Mouse (Mus musculus) induced T-regulatory cell, adult 2 months (primary cell): Measurements from ENCODE around the gene Ptpn1.

Source experiments
- DNase-seq: peaks from one replicate; pipeline ENCODE4 v3.0.0-alpha.2; 2012; ENCODE audit warnings: low read depth

Gene Ptpn1

DNA sequence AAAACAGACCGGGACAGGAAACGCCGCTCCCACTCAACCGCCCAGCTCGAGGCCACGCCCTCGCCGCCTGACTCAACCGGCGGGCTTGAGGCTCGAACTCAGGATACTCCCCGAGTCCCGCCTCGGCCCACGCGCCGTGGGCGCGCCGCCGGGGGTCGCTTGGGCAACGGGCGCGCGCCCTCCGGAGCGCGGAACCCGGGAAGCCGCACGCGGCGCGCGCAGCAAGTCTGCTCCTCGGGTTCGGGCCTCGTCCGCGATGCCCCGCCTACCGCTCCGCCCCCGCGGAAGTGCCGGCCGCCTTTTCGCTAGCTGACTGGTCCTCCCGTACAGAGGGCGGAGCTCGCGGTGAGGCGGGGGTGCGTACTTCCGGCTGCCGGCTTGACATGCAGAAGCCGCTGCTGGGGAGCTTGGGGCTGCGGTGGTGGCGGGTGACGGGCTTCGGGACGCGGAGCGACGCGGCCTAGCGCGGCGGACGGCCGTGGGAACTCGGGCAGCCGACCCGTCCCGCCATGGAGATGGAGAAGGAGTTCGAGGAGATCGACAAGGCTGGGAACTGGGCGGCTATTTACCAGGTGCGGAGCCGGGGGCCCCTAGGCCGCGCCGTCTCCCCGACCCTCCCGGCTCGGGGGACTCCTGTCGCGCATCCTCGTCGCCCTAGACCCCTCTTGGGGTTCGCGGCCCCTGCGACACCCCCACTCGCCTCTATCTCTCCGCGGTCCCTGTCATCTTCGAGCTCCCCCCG lies at the start of gene Ptpn1:
Gene Ptpn1 (plus strand): TSS at position 73 of the 742 bp plus-strand sequence.
- peak; percentile 97 for DNase-seq

DNA sequence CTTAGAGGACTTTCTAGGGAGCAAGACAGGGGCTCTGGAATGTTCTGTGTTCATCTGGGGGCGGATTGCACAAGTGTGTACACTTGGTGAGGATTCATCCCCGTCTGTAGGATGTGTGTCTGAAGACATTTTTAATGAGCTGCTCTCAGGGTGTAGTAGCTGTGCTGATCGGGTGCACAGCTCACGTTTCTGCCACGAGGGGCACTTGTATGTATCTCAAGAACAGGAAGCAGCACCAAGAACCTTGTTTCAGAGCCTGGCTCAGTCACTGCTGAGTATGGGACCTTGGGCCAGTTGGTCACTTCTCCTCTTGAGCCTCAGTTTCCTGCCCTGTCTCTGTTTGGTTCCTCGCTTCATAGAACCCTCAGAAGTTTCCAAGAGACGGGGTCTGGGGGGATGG lies 45.4 kb upstream of the Ptpn1 start:
- DNase-seq, result peak; percentile 42

DNA sequence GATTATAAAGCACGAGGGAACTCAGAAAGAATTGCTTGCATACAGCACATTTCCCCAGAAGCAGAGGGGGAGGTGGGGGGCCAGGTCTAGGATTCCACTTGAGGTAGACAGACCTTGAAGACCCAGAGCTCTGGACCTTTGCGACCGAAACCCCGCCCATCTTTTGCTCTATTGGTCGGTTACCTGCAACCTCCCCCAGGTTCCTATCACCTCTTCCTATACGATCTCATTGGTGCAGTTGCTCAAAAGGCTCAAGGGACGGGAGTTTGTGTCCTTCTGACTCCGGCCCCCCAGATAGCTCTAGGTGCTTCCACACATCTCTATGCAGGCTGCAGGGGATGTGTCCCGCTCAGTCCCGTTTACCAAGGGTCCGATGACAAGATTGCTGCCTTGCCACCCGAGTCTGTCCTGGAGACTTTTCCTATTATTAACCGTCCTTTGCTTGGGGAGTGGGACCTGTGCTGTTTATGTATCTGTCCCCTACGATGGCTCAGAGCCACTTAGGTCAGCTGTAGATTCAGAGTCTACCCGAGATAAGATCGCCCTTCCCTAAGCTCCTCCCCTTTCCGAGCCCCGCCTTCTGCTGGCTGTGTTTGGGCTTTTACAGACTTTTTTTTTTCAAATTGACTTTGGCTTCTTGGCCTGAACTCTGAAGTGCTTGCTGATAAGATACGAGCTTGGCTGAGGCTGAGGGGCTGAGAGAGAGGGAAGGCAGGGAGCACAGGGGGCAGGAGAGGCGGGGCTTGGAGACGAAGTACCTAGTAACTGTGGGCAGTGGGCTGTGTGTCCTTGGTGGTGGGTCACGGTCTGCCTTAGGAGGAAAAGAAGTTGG lies 44.1 kb upstream of the Ptpn1 start:
- peak; percentile 83 for DNase-seq

DNA sequence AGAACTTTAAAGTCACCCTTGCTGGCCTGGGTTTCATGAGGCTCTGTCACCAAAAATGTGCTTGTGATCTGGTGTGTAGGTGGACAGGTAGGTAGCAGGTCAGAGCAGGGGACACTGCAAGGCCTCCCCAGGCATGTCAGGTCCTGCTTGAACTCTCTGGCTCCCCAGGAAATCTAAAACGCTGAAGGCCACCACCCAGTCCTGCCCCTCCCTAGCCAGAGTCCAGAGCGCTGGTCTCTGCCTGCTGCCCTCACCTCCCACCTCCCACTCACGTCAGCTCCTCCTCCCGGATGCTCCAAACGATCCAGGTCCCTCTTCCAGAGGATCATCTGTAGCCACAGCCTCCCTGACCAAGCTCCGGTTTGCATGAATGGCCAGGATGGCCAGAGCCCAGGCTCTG lies 43.0 kb upstream of the Ptpn1 start:
- no peak for DNase-seq

DNA sequence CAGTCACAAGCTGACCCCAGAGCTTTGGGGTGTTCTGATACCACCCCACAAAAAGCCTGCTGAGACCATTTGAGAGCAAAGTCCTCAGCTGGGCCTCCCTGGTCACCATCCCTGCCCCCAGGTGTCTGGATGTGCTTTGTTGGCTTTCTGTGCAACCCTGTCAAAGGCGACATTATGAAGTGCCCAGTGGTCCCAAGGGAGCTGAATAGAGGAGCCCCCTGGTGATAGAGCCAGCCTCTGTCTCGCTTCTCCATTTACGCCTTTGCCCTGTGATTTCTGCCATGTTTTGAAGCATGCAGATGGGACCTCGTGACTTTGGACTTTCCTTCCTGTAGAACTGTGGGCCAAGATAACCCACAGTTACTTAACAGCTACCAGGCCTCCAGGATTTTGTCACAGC lies 42.0 kb upstream of the Ptpn1 start:
- DNase-seq, result no peak

DNA sequence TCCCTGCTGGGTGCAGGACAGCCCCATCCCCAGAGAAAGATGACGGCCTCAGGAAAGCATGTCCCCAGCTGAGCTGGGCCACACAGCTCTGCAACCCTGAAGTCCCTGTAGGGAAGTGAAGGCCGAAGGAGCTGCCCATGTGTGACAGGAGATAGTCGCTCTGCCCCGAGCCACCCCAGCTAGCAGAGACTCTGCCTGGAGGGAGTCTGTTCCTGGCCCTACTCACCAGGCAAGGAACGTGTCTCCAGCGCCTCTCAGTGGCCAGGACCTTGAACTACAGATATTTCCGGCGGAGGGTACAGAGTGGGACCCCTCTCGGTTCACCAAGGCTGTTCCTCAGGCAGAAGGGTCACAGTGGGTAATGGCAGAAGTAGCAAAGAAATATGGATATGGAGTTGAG lies 39.9 kb upstream of the Ptpn1 start:
- DNase-seq, result peak; percentile 82

DNA sequence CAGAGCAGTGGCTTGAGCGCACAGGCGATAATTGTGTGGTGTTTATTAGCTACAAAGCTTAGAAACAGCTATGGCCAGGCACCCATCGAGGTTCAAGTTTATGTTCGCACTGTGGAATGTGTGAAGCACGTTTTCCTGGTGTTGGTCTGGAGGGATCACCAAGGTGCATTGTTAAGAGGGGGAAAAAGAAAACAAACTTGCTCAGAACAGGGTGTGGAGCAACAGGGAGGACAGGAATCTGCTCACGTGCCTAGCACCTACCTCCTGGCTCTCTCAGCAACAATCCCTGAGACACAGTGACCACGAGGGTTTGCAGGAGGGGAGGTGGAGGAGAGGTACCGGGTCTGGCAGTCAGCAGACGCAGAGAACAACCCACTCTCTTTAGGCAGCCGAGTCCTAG lies 38.2 kb upstream of the Ptpn1 start:
- DNase-seq, result no peak

DNA sequence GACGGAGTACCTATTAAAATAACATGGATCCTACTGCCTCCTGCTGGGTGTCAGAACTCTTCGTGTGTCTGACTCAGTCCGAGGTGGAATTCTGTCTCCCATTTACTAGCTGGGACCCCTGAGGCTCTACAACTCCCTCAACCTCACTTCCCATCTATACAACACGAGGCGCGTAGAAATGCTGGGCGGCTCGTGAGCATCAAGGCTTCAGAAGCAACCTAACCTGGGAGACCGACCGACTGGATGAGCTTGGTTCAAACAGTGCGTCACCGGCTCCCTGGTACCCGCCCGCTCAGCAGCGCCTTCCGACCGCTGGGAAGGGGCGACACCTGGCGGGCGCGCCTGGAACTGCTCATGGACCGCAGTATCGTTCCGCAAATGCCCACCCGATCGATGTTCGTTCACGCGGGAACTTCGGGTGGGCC lies 36.9 kb upstream of the Ptpn1 start:
- DNase-seq, result peak; percentile 90

DNA sequence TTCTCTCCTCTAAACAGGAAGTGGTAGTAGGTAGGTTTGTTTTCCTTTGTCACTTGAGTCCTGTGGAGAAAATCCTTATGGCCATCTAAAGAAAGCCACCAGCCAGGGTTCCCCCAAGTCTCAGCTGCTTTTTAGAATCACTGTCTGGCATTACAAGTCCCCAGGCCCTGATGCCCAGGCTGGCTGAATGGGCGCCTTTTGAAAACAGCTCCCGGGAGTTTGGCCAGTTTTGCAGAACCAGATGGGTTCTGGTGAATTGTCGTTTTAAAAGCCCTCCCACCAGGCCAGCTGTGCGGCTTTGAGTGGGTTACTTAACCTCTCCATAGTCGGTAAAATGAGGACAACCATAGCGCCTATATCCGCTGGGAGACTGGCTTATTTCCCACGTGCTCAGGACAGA lies 34.0 kb upstream of the Ptpn1 start:
- DNase-seq, result no peak

DNA sequence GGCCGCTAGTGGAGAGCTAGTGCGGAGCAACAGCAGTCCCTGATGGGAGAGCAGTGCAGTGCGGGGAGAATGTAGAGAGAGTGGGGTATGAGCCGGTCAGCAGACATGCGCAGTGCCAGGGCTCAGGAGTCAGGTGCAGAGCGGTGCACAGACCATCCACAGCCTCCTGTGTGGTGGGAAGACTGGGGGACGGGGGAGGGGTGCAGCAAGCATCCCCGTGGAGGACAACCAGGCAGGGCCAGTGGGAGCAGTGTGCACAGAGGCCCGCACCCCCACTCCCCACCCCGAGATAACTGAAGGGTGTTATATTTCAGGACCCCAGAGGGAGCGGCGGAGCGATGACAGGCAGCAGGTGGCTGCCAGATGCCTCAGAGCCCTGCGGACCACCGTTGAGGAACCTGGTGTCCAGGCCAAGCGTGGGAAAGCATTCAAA lies 31.9 kb upstream of the Ptpn1 start:
- DNase-seq, result no peak

DNA sequence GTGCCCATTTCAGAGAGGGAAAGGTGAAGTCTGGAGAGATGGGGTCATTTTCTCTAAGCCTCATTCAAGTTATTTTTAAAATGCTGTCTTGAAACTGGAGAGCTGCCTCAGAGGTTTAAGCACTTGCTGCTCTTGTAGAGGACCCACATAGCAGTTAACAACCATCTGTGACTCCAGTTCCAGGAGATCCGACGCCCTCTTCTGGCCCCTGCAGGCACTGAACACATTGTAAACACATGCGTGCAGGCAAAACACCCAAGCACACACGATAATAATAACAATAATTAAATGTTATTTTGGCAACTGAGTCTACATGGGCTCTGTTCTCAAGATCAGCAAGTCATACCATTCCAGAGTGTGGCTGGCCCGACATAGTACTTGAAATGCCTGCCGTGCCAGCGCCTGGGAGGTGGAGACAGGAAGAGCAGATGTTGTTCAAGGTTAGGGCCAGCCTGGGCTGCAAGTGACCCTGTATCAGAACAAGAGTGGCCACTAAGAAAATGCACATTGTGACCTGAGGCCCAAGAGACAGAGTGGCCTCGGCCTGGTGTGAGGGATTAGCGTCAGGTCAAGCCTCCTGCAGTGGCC lies 29.6 kb upstream of the Ptpn1 start:
- no peak for DNase-seq

DNA sequence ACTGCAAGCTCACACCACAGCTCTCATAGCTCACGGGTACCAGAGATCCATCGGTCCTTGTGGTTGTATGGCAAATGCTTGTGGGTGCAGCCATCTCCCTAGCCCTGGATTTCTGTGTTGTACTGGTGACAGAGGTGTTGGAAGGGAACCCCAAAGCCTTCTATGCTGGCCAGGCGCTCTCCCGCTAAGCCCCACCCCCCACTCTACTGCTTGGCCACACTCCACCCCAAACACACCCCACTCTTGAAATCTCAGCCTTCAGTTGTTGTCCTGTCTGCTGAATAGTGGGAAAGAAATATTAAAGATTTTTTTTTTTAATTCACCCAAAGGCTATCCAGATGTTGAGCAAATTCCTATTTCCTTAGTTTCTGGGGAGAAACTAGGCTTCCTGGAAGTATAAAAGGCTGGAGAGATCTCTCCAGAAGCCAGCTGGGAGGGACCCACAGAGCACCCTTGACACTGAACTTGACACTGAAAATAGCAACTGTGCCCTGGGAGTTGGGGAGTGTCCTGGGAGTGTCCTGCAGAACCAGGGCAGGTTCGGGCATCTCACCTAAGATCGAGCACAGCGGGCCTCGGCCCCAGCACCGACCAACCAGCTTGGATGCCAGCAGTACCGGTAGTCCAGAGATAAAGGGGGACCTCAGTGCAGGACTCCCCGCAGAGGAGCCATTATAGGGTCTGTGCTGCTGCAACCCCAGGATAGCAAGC lies 28.5 kb upstream of the Ptpn1 start:
- DNase-seq, result no peak

DNA sequence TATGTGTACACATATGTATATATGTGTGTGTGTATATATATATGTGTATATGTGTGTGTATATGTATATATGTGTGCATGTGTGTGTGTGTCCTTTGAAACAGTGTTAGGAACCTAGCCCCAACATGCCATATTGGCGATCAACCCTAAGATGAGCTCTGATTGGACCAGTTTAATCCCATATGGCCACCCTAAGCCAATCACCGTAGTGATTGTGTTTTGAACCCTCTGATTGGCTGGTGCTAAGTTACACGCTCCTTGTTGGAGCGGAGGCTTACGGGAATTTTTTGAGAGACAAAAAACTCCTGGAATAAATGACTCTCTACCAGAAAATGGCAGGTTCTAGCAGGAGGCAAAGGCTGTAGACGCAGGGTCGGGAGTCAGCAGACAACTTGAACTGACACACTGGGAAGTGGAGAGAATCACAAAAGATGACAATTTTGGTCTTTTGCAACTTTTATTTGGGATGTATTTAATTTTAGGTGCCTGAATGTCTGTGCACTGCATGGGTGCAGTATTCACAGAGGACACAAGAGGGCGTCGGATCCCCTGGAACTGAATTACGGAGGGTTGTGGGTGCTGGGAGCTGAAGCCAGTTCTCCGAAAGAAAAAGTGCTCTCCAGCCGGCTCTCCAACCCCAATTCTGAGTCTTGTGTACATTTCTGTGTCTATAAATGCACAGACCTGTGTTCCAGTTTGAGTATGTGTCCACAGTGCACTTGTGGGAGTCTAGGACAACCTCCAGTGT lies 27.1 kb upstream of the Ptpn1 start:
- no peak for DNase-seq

DNA sequence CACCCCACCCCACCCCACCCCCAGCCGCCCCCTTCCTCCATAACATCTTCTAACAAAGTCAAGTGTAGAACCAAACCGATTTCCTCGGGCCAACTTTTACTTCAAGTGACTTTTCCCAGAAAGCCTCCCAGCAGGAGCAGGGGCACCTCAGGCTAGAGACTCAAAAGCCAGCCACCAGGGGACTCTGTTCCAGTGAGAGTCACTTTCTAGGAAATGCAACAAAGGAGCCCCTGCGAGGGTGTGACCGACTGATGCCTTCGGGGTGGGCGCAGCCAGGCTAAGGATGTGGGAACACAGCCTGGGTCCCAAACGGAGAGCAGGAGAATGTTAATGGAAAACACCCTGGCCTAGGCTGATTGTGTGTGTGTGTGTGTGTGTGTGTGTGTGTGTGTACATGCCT lies 26.3 kb upstream of the Ptpn1 start:
- DNase-seq, result no peak

DNA sequence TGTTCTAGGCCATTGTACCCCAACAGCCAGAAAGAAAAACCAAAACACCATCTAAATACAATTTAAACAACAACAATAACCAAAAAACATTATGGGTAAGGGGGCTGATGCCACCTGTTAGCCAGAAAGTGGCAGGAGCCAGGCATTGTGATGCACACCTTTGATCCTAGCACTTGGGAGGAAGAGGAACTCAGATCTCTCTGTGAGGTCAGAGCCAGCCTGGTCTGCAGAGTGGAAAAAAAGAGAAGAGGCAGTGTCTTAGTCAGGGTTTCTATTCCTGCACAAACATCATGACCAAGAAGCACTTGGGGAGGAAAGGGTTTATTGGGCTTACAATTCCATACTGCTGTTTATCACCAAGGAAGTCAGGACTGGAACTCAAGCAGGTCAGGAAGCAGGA lies 25.1 kb upstream of the Ptpn1 start:
- DNase-seq, result no peak

DNA sequence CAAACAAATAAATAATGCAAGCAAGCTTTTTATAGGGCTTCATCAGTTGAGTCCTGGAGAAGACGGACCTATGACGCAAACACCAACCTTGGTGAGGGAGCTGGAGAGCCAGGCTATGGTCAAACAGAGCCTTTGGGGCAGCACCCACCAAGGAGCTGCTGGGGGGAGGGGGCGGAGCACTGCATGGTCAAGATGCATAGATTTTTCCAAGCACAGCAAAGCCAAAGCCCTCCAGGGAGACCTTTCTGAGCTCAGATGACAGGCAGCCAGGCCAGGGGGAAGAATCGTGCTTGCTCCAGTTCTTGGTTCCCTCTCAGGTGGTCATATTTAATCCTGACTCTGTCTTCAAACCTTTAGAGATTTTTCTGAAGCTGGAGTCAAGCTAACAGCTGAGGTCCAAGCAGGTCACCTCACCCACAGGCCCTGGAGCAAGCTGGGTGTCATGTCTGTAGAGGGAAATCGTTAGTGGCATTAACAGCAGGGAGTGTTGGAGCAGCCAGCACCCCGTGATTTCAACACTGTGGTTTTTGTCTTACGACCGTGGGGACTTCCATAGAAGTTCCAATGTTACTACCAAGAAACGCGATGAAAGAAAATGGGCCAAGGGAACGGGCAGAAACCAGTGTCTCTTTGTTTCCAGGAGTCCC lies 22.2 kb upstream of the Ptpn1 start:
- peak; percentile 58 for DNase-seq

DNA sequence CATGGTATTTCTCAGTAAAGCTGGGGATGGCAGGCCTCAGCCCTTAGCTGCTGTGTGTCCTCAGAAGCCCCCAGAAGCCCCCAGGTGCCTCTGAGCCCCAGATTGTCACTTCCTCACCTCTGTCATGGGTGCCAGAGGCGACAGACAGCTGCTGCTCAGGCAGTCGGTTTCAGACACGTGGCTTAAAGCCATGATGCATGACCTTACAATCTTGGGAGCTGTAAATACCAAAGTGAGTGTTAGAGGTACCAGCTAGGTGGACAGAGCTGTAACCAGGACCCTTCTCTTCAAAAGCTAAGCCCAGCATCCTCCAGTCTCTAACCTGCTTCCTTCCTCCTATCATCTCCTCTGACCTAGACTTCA lies 21.7 kb upstream of the Ptpn1 start:
- DNase-seq, result no peak

DNA sequence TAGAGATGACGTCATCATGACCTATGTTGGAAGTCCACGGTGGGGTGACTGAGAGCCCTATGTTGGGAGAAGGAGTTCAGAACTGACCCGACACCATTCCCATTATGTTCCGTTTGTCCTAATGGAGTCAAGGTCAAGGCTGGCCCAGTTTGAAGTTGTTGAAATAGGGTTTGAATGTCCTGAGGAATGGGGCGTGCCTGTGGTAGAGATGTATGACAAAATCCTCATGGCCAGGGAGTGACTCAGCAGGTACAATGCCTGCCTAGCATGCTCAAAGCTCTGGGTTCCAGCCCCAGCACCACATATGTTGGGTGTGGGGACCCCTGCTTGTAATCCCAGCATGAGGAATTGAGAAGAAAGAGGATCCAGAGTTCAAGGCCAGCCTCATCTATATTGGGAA lies 20.3 kb upstream of the Ptpn1 start:
- DNase-seq, result no peak

DNA sequence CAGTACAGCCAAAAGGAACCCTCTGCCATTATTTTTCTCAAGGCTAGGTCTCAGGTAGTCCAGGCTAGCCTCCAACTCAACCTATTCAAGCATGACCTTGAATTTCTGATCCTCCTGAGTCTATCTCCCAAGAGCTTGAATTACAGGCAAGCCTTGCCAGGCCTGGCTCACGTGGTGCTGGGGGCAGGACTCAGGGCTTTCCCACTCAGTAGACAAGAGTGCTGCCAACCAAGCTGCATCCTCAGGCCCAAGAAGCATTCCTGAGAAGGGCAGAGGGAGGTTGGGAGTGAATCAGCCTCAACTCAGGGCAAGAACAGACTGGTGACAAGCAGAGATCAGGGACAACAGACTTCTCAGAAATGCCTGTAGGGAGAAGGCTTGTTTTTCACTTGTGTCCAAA lies 12.8 kb upstream of the Ptpn1 start:
- DNase-seq, result no peak

DNA sequence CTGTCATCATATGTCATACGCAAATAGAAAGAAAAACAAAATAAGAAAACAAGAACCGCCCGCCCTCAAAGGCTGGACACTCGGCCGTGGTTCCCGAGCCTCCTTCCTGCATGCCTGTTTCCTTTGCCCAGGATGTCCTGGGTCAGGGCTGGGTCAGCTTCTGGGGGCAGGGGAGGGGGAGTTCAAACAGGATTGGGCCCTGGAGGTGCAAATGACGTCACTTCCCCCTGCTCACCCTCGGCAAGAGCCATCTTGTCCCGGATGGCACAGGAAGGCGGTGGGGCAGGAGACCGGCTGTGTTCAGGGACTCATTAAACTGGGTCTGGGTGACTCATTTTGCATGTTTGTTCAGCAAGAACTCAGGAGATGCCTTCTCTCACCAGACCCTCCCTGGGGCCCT lies 11.8 kb upstream of the Ptpn1 start:
- DNase-seq, result no peak

DNA sequence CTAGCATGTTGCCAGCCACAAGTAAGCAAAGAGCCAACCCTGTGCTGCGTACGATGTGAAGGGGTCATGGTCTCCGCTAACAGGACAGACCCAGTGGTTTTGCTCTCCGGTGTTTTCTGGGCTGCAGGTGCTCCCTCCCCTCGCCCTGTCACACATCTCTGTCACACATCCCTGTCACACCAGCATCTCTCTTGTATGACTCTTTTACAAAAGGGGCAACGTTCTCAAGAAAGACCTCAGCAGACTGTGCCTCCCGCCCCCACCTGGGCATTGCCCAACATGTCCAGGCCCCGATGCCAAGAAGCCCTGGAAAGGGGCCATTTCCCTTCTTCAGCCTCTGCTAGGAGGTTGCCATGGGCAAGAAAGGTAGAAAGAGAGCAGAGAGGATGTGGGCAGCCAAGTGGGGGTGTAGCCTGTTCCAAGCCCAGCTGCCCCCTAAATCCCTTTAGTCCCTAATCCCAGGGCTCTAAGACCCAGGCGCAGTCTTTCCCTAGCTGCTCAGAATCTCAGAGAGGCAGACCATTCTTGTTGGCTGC lies 10.8 kb upstream of the Ptpn1 start:
- no peak for DNase-seq
